Mouse (Mus musculus) layer of hippocampus, postnatal 25 days (tissue): ENCODE data around the gene Wdr17. TPM values are rescaled to one million over a fixed set of nuclear protein-coding genes. Genes with fewer than 3 reads are reported as not detected.

ENCODE experiments used
- DNase-seq, 2 experiments: peaks; one replicate each; pipeline ENCODE4 v3.0.0; 2022; ENCODE audit warnings: mixed read lengths in 2 of 2, low spot score in 1 of 2; ENCODE audit errors: extremely low spot score in 1 of 2
- total RNA-seq, 2 experiments: library from RNA; stranded (reverse); gene quantifications; 2 replicates each; pipeline ENCODE4 v1.2.3; 2021

Wdr17 gene
- 10 to 100 TPM; 23.9 to 27.9 TPM for total RNA-seq

DNA sequence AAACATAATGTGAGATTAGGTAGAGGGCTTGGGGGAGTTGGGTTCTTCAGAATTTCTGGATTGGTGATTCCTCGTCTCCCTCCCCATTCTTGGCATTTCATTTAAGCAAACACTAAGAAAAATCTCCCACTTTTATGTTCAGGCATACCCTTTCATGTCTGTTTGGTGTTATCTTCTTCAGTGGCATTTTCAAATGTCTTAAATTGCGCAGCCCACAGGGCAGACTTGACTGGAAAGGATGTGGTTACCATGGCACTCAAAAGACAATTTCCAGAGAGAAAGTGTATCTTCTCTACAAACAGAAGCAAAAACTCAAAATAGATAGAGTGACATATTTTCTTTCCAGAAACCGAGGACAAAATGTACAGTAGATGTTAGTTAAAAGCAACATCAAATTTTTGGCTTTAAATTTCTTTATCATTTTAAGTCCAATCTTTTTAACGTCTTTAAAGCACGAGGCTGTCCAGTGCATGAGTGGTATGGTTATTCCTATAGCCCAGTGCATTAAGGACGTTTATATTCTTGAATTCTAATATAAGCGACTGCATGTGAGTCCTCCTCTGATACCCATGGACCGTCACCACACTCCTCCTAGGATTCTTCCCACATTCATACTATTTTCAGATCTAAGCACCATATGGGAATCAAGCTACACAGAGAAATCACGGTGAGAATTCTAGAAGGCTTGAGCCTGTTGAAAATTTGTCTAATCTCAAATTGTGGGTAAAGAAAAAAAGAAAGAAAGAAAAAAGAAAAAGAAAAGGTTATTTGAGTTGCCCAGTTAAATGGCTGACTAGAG, at the start of gene Wdr17:
Gene Wdr17 (minus strand): TSS at position 198 of the 799 bp plus-strand sequence.
- no peak for DNase-seq

DNA sequence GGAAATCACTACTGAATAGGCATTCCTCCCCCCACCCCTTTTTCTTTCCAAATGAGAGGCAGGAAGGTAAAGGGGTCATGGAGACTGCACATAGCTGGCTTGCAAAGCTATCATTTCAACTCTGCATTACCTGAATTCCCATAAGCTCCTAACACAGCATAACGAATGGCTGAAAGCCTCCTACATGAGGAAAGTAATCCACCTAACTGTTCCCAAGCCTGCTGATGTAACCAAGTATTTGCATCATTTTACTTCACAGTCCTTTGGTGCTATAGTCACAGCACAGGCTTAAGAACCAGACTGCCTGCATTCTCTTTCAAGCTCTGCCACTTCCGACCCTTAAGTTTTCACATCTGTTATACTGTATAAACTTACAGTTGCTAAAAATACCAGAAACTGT, 45.3 kb upstream of the Wdr17 start:
- DNase-seq, result no peak

DNA sequence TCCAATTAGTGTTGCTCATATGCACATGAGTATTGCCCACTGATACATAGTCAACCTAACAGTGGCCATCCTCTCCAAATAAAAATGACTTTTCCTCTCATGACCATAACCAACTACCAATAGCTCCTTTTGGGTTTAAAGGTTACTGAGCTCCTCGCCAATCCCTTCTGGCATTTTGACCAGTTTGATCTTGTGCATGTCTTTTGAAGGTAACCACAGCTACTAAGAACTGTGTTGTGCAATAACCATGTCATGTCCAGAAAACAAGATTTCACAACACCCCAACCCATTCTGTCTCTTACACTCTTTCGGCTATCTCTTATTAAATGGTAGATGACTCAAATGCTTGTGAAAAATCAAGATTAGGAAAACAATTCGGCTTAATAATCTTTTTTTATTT, 38.0 kb upstream of the Wdr17 start:
- no peak for DNase-seq

DNA sequence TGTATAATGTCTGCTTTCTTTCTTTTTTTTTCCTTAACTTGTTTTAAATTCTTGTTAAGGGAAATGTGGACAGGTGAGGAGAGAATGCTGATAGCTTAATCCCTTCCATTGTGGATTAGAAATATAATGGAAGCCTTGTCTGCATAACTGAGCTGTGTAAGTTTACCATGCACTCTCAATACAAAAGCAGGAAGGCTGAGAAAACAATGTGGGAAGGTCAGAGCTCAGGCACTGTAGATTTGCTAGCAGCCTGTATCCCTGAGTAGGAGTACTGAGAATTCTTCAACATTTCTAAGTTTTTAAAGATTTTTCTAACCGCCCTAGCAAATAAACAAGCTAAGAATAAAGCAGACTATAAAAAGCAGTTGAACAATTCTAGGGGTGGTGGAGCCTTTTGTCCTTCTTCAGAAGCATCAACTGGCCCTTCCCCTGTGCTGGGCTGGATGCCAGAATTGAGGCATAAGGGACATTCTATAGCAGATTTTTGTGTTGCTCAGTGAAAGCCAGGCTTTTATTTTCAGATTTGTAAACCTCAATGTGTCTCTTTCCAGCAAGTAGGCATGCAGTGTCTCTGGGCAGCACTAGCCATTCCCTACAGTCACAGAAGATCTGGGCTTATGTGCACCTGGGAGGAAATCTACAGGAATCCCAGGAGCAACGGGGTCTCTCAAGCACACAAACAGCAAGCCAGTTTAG, 35.3 kb upstream of the Wdr17 start:
- peak in 1 of 2 experiments; percentile 5 for DNase-seq

DNA sequence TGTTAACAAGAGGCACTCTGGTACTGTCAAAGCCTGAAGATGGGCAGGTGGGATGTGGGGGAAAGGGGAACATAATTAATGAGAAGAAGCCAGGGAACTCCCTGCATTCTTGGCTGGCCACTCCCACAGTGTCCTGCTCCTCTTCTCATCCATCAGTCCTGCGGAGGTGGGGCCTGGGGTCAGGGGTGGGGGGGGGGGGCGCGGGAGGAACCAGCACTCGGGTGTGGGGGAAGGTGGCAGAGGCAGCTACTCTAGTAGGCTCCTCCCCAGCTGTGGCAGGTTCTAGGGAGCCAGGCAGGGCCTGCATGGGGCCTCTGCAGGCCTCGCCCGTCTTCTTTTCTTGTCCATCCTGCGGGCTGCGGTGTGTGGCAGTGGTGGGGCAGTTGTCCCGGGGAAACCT, 30.7 kb upstream of the Wdr17 start:
- DNase-seq, result no peak

DNA sequence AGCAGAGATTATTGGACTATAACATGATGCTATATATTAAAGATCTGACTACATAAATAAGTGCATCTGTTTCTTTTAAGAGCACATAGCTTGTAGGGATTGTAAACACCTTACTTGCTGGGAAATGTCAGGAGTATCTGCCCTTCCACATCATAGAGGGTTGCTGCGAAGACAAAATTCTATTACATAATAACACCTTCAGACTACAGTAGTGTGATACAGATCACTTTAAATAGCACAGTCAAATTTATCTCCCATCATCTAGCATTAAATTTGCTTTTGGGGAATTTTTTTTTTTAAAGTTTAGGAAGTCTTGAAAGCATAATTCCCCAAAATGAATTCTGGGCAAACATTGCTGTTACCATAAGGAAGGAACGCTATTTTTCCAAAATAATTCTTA, 25.9 kb upstream of the Wdr17 start:
- no peak for DNase-seq

DNA sequence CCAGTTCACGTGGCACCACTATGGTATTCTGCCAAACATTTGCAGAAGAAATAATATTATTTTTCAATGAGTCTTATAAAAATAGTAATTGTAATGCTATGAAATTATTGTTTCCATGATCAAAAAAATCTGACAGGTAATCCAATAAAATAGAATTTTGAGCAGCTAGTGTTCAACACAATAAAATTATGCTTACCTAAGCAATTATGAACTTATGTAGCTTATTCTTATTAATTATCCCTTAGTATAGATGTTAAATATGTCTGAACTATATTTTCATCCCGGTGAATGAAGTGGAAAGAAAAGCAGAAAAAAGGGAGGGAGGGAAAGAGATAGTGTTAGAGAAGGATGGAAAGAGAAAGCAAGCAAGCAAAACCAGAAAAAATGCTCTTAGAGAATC, 12.5 kb upstream of the Wdr17 start:
- DNase-seq, result no peak

DNA sequence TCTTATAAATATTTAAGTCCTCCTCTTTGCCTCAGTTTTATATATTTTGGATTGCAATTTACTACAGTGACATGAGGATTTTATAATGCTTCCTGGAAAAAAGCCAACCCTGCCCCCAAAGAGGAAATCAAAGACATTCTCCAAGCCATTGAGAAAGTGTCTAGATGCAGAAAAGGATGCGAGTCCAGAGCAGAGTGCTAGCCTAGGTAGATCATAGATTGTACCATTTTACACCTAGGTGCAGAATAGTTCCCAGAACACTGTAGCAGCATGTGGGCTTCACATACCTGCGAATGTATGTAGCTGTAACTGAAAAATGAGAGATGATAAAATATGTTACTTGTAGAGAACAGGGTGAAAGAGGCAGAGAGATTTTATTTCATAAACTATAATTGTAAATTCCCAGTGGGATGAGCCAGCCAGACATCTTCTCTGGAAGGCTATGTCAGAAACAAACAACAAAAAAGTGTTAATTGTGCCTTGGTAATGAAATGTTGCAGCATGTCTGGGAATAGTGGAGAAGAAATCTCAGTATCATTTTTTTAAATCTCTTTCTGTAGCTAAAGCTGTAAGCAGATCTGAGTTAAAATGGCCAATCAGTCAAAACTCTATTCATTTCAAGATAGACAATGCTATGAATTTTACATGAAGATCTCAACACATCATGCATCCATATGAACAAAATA, 7.8 kb upstream of the Wdr17 start:
- DNase-seq, result no peak

DNA sequence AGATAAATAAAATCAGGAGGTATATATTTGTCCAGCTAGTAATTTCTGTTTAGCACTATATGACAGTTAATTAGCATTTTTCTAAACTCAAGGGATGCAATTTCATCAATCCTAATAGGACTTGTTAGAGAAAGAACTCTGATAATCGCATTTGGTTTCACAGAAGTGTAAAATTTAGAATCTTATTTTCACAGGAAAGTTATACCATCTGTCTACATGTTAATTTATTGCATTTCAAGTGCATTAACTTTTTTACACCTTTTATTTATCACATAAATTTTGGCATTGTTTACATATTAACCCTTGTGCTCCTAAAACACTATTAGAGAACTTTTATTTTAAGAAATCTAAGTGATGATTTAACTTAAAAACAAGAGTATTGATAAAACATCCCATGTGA, 7.2 kb upstream of the Wdr17 start:
- DNase-seq, result no peak

DNA sequence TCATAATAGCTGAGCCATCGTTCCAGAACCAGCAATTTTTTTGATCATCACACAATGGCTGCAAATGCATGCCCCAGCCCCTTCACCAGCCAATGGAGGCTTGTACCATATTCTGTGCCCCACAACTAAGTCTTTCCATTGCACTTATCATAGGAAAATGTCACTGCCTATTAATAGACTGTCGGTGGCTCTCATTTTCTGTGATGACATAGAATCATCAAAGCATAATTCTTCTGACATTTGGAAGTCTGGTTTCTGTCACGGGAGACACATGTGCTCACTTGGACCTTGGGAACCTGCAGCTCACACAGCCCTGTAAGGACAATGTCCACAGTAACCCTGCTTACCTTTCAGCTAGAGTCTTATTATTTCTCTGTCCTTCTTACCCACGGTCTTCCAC, 424 bp downstream of the Wdr17 start:
- DNase-seq, result no peak

DNA sequence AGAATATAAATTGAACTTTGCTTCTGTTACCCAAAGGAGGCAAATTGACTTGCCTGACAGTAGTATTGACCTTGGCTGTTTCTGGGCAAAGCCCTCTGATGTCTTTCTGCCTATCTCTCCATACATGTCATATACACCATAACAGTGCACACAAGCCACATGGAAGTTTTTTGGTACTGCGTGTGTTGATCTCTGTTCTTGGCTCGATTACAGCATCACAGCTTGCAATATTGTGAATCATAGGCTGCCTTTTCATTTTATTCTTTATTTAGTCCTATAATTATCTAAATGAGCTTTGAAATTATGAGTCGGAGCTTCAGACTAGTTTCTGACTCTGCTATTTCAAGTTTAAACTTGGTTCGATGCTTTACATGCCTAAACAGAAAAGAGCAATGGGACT, 10.5 kb downstream of the Wdr17 start:
- peak in 1 of 2 experiments; percentile 15 for DNase-seq

DNA sequence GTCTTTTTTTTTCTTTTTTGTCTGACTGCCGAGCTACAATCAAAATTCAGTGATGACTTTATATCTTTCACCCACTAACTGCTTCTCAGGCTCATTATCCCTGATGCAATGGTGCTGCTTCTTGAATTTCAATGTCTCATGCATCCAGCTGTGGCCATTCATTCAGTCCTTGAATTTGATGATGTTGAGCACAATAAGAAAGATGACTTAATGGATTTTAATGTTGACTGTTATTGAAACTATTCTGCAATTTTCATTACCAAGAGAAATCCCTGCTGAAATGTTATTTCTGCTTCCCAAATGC, 22.3 kb downstream of the Wdr17 start:
- no peak for DNase-seq

DNA sequence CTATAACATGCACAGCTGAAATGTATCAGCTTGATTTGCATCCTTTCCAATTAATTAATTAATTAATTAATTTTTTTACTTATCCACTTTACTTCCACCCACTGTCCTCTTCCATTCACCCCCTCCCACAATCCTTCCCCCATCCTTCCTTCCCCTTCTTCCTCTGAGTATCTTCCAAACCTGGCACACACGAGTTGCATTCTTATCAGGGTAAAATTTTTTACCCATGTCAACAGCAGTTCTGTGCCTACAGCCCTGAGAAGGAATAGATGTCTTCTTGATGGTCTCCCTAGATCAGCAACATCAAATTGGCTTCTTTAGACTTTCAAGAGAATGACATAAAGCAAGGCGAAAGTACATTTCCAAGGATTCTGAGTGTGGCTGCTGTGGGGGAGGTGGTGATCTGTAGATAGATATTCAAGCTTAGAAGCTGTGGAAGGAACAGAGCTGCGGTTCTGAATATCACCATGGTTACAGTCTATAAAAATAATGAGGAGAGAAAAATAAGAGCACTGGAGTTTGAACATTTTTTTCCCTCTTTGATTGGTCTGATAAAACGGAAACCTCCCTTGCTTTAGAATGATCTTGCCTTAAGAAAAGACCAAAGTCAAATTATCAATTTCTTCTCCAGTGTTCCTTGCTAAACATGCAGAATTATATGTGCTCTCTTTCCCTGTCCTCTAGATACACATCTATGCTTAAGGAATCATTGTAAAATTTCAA, 22.8 kb downstream of the Wdr17 start:
- no peak for DNase-seq

DNA sequence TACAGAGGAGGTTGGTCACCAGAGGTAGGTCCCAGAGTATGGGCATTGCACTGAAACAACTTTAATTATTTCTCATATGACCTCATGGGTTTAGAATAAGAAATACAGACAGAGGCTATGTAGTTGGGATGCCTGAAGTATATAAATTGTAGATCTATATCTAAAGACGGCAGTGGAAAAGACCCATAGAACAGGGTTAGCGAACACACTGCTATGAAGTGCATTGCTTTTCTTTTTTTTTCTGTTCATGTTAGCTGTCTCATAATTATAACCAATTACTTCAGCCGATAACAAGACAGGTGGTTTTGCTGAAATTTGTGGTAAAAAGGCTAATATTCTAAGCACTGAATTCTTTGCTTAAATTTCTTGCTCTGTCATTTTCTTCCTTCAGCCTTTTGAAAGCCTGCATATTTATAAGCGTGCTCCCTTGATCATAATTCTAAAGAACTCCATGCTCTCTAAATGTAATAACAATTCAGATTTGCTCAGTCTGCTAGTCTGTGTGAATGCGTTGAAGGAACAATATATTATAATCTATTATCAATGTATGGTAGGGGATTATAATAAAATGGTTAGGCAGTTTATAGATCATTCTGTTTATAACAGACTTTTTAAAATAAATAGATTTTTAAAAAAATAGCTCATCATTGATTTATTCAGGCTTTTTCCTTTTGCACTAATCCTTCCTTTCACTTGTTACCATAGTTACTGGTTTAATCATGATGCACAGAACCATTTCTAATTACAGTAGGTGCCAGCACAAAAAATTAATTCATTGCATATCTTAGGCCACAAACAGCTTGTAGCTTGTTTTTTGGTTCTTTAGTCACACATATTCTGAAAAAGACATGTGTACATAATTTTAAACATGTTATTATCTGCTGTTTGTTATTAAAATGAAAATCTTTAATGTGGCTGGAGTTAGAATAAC, 50.7 kb downstream of the Wdr17 start:
- DNase-seq, result no peak

DNA sequence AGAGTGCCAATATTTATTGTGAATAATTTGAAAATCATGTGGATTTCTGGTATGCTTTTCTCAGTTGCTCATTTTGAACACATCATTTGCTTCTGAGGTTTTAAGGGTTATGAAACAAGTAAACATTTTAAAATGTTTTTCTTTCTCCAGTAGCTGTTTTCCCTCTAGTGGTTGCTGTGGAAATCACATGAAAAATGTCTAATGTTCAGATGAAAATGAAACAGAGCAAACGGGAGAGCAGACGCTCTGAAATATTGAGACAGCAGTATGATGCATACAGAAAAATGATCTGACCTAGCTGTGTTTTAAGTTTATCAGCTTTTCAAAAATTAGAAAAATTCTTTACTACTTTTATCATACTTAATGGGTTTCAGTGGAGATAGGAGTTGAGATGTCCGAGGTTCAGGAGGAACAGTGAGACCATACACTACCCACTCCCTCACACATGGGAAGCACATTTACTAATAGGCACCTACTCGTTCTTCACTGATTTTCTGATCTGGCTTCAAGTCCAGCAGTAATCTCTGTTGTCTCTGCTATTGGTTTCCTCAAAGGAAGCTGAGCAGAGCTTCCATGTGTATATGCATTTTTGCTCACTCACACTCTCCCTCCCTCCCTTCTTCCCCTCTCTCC, 57.1 kb downstream of the Wdr17 start:
- DNase-seq, result no peak

DNA sequence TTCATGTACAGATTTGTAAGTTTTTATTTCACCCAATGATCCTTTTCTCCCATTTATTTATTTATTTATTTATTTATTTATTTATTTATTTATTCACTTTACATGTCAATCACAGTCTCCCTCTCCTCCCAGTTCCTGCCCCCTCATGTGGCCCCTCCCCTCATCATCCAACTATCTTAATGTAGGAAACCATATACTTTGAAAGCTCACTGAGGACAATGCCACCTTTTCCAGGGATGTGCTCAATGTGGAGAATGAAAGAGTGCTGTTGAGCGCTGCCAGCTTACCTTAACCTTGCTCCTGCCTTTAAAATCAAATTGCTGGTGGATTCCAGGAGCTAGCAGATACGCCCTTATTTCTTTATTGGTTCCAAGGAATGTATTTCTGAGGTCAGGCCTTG, 59.0 kb downstream of the Wdr17 start:
- no peak for DNase-seq

DNA sequence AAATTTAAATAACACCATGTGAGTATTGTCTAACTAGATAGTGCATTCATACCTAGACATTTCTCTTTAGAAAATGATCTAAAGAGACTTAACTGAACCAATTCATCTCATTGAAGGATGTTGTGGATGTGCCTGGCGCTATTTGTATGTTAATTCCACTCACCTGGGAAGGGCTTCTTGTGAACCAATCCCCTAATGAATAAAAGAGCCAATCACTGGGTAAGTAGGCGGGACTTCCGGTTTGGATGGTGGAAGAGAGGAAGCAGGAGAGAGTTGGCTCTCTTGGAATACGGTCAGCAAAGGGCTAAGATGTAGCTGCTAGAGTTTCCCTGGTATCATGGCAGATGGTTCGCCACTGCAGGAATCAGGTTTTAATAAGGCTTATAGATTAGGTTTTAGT, 64.0 kb downstream of the Wdr17 start:
- DNase-seq, result no peak

DNA sequence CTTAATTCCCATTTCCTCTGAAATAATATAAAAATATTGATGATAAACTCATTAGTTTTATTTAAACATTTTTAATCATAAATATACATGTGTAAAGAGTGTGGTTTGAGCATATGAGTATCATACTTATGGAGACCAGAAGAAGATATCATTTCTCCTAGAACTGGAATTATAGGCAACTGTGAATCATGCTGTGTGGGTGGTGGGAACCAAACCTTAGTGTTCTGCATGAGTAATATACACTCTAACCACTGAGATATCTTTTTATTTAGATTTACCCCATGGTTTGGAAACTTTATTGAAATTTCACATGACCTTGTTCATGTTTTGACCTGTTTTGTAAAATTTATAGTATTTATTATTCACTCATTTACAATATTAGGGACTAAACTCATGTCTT, 68.3 kb downstream of the Wdr17 start:
- DNase-seq, result no peak

DNA sequence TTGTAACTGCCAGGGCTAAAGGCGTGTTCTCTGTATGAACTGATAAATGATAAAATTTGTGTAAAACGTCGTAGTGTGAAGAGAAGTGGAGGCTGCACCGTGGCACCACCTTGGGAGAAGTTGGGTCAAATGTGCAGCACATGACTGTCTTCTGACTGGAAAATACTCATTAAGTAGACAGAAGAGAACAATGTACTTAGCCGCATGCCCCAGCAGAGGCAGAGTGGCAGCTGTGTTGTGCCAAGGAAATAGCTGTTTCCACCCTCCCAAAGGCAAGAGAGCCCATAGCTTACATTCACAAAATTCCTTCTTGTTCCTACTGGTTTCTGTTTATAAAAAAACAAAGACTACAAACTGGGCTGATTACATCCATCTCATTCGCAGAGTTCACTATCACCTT, 78.8 kb downstream of the Wdr17 start:
- no peak for DNase-seq

DNA sequence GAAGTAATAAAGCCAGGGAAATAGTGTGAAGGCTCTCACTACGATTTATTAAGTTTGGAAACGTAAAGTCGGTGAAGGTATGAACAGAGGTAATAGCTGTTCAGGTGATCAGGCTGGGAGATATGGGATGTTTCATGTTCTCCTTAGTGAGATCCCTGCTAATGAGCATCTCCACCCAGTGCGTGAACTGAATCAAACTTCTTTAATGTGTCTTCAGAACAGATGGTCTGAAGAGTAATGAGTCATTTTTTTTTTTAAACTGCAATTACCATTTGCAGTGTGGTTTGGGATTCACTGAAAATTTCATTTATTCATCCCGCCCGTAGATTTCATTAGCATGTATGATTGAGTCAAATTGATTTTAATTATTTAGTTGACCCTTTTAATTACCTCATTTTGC, 80.8 kb downstream of the Wdr17 start:
- no peak for DNase-seq
